Mouse (Mus musculus) myocyte (in vitro differentiated cells): ENCODE results near the gene Nkx2-3. TPM values are rescaled to one million over a fixed set of nuclear protein-coding genes. Genes with fewer than 3 reads are reported as not detected.

ENCODE experiments used
- H3K27me3 ChIP-seq: one replicate; pipeline ENCODE4 v1.6.1; 2011; ENCODE audit not compliant: control insufficient read depth, insufficient read depth, insufficient read length
- H3K36me3 ChIP-seq: one replicate; pipeline ENCODE4 v1.6.1; 2011; ENCODE audit not compliant: control insufficient read depth, insufficient read depth
- H3K4me2 ChIP-seq: one replicate; pipeline ENCODE4 v1.6.1; 2011; ENCODE audit warnings: low read depth, control low read depth
- H3K4me3 ChIP-seq: one replicate; pipeline ENCODE4 v1.5.1; 2011; ENCODE audit warnings: mild to moderate bottlenecking, control low read depth, moderate library complexity
- H3K79me2 ChIP-seq: one replicate; pipeline ENCODE4 v1.6.1; 2011; ENCODE audit not compliant: control insufficient read depth, insufficient read depth
- H3ac ChIP-seq: one replicate; pipeline ENCODE4 v1.6.1; 2011; ENCODE audit not compliant: control insufficient read depth, insufficient read length
- CEBPB ChIP-seq: IDR thresholded peaks from 2 replicates; pipeline ENCODE4 v1.6.1; 2011; ENCODE audit warnings: mild to moderate bottlenecking, moderate library complexity; ENCODE audit not compliant: poor library complexity, insufficient read depth, severe bottlenecking
- E2F4 ChIP-seq: IDR thresholded peaks from one replicate; pipeline ENCODE4 v1.6.1; 2011; ENCODE audit warnings: mild to moderate bottlenecking, control low read depth, moderate library complexity; ENCODE audit not compliant: insufficient read depth
- MAX ChIP-seq: IDR thresholded peaks from one replicate; pipeline ENCODE4 v1.6.1; 2011; ENCODE audit warnings: low read depth, mild to moderate bottlenecking, control low read depth
- MYOD1 ChIP-seq, 3 experiments: IDR thresholded peaks; one replicate each; pipeline ENCODE4 v1.6.1; 2011; ENCODE audit warnings: control low read depth in 2 of 3, low read depth in 2 of 3, mild to moderate bottlenecking in 2 of 3, moderate library complexity in 1 of 3; ENCODE audit not compliant: insufficient read length in 2 of 3, control insufficient read depth in 1 of 3
- MYOG ChIP-seq, 3 experiments: IDR thresholded peaks; one replicate each; pipeline ENCODE4 v1.6.1; 2011; ENCODE audit warnings: control low read depth in 2 of 3, low read depth in 2 of 3, mild to moderate bottlenecking in 2 of 3; ENCODE audit not compliant: insufficient read length in 2 of 3, control insufficient read depth in 1 of 3, insufficient read depth in 1 of 3
- POLR2A ChIP-seq: IDR thresholded peaks from one replicate; pipeline ENCODE4 v1.6.1; 2011; ENCODE audit warnings: low read depth, mild to moderate bottlenecking, control low read depth, moderate library complexity; ENCODE audit not compliant: insufficient read length
- POLR2AphosphoS2 ChIP-seq: IDR thresholded peaks from one replicate; pipeline ENCODE4 v1.6.1; 2011; ENCODE audit warnings: low read depth, control low read depth; ENCODE audit not compliant: insufficient read length
- REST ChIP-seq: IDR thresholded peaks from one replicate; pipeline ENCODE4 v1.6.1; 2011; ENCODE audit warnings: mild to moderate bottlenecking, control low read depth, moderate library complexity; ENCODE audit not compliant: insufficient read depth, insufficient read length
- SRF ChIP-seq: IDR thresholded peaks from one replicate; pipeline ENCODE4 v1.6.1; 2011; ENCODE audit warnings: low read depth; ENCODE audit not compliant: control insufficient read depth, insufficient read length
- TCF12 ChIP-seq: IDR thresholded peaks from one replicate; pipeline ENCODE4 v1.6.1; 2011; ENCODE audit warnings: mild to moderate bottlenecking, control low read depth; ENCODE audit not compliant: poor library complexity, insufficient read depth, severe bottlenecking
- TCF3 ChIP-seq: IDR thresholded peaks from one replicate; pipeline ENCODE4 v1.6.1; 2011; ENCODE audit warnings: low read depth, control low read depth; ENCODE audit not compliant: insufficient read length
- USF1 ChIP-seq: IDR thresholded peaks from one replicate; pipeline ENCODE4 v1.6.1; 2011; ENCODE audit warnings: low read depth, mild to moderate bottlenecking, control low read depth, moderate library complexity
- polyA plus RNA-seq: library from polyadenylated mRNA; unstranded; fragments of >200 nt; fragmentation: generic; extraction: Trizol; gene quantifications from one replicate; pipeline ENCODE4 v1.2.1, GENCODE M21; 2012; ENCODE audit warnings: missing spikeins

The Nkx2-3 gene
- polyA plus RNA-seq, 1 experiment: not detected

DNA sequence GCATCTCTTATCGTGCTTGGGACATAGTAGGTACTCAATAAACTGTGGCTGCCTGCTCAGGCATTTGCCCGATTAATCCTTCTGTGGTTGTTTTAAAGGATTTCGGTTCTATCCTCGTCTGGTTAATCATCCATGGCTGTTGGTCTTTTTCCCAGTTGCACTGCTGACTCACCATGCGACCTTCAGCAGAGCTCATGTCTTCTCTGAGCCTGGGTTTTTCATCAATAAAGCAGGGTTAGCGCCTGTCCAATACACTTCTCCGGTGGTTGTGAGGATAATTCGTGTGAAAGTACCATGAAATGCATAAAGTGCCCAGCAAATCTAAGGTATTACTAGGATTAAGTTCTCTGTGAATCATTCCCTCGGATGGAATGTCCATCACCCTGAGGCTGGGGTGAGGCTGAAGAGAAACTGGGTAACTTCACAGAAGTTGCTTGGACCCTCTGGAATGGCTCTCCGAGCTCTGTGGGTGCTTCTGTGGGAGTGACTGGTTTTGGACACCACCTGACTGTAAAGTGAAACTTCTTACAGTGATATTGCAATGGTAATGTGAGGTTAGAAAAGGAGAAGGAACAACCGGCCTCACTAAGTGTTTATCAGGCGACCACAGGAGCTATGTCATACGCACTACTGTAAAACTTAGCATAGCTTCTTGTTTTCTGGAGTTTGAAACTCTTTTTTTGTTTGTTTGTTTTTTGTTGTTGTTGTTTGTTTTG, 32.9 kb upstream of the Nkx2-3 start:
- no peak overlapping the region for H3ac ChIP-seq
- H3K27me3 ChIP-seq: no peaks in the 10 kb centered on the region
- TF ChIP-seq MYOG (IDR thresholded peaks at IDR 0.05; ENCODE audit: control insufficient read depth in 1 of 3, insufficient read depth in 1 of 3, insufficient read length in 2 of 3, low read depth in 2 of 3): no peak
- no peak for TF ChIP-seq MAX
- no peak for TF ChIP-seq USF1
- TF ChIP-seq MYOD1 (IDR thresholded peaks at IDR 0.05; ENCODE audit: control insufficient read depth in 1 of 3, insufficient read length in 2 of 3, low read depth in 2 of 3): no peak
- no peak for TF ChIP-seq POLR2A
- TF ChIP-seq REST: no peak
- no peak for TF ChIP-seq TCF3
- TF ChIP-seq POLR2AphosphoS2: no peak
- TF ChIP-seq TCF12: no peak
- TF ChIP-seq SRF: no peak
- TF ChIP-seq E2F4: no peak
- TF ChIP-seq CEBPB: no peak

DNA sequence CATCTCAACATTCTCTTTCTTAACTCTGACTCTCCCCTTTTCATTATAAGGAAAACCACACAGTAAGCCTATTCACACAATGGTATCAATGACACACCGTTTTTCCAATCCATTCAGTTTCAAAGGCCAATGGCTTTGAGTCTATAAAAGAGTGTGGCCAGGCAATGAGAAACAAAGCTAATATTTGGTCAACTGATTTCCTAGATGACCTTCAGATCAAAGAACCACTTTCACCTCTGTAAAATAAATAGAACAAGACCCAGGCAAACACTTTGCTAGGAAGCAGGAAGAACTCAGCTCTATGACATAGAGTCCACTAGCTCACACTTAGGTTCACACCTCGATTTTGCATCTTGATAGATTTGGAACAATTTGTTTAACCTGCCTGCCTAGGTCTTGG, 30.9 kb upstream of the Nkx2-3 start:
- TF ChIP-seq MYOG (IDR thresholded peaks at IDR 0.05; ENCODE audit: control insufficient read depth in 1 of 3, insufficient read depth in 1 of 3, insufficient read length in 2 of 3, low read depth in 2 of 3) (no peak), E2F4 (no peak), POLR2A (no peak), POLR2AphosphoS2 (no peak)
- Histone ChIP-seq H3K27me3 (no peaks in the 10 kb centered on the region), H3K4me2 (no peak overlapping the region), H3K4me3 (no peak overlapping the region), H3ac (no peak overlapping the region), H3K36me3 (no peaks in the 10 kb centered on the region), H3K79me2 (no peaks in the 10 kb centered on the region)

More for the DNA sequence above, 32.9 kb upstream of the Nkx2-3 start:
- H3K36me3 ChIP-seq: no peaks in the 10 kb centered on the region
- no peak overlapping the region for H3K4me2 ChIP-seq
- H3K79me2 ChIP-seq: no peaks in the 10 kb centered on the region
- H3K4me3 ChIP-seq: no peak overlapping the region

DNA sequence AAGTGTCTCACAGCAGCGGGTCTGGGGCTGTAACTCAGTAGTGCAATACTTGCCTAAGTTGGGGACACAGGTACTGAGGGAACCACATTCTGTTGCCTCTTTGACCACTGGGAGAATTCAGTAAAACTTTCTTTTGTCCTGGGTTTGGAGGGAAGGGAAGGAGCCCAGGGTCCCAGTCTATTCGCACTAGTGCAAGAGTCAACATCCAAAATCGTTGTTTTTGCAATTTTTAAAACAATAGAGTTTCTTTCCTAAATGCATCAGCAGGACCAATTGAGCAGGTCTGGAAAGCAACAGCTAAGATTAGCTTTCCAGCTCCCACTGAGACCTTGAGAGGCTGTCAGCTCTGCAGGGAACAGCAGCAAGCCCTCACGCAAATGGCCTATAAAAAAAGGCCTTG, 28.9 kb upstream of the Nkx2-3 start:
- Histone ChIP-seq H3ac (no peak overlapping the region), H3K79me2 (no peaks in the 10 kb centered on the region), H3K36me3 (no peaks in the 10 kb centered on the region), H3K4me2 (no peak overlapping the region), H3K4me3 (no peak overlapping the region), H3K27me3 (no peaks in the 10 kb centered on the region)
- TF ChIP-seq USF1 (no peak), TCF3 (no peak), E2F4 (no peak), MAX (no peak), POLR2AphosphoS2 (no peak), MYOD1 (IDR thresholded peaks at IDR 0.05; ENCODE audit: control insufficient read depth in 1 of 3, insufficient read length in 2 of 3, low read depth in 2 of 3) (no peak), CEBPB (no peak), REST (no peak), TCF12 (no peak), SRF (no peak), MYOG (IDR thresholded peaks at IDR 0.05; ENCODE audit: control insufficient read depth in 1 of 3, insufficient read depth in 1 of 3, insufficient read length in 2 of 3, low read depth in 2 of 3) (no peak), POLR2A (no peak)

DNA sequence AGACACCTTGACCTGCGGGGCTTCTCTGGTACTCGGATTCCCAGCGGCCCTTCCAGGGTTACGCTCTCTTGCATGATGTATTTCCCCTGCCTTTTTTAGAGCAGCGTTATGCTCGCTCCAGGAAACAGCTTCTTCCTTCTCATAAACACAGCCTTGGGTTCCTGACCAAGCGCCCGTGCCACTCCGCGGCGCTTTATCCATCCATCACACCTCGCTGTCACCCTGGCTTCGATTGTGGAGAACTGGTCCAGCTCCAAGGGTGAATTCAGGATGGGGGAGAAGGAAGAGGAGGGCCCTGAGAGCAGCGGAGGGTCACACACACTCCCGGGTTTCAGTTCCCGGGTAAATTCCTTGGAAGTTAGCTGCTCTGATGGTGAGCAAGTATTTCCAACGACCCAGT, 28.5 kb upstream of the Nkx2-3 start:
- no peak overlapping the region for H3ac ChIP-seq
- H3K4me3 ChIP-seq: no peak overlapping the region
- H3K79me2 ChIP-seq: no peaks in the 10 kb centered on the region
- H3K36me3 ChIP-seq: no peaks in the 10 kb centered on the region
- no peak overlapping the region for H3K4me2 ChIP-seq
- no peaks in the 10 kb centered on the region for H3K27me3 ChIP-seq
- no peak for TF ChIP-seq POLR2A
- no peak for TF ChIP-seq POLR2AphosphoS2
- TF ChIP-seq REST: no peak
- no peak for TF ChIP-seq TCF3
- no peak for TF ChIP-seq MYOD1 (IDR thresholded peaks at IDR 0.05; ENCODE audit: control insufficient read depth in 1 of 3, insufficient read length in 2 of 3, low read depth in 2 of 3)
- TF ChIP-seq USF1: no peak
- no peak for TF ChIP-seq SRF
- TF ChIP-seq TCF12: no peak
- no peak for TF ChIP-seq E2F4
- TF ChIP-seq CEBPB: no peak
- no peak for TF ChIP-seq MAX
- TF ChIP-seq MYOG (IDR thresholded peaks at IDR 0.05; ENCODE audit: control insufficient read depth in 1 of 3, insufficient read depth in 1 of 3, insufficient read length in 2 of 3, low read depth in 2 of 3): no peak

DNA sequence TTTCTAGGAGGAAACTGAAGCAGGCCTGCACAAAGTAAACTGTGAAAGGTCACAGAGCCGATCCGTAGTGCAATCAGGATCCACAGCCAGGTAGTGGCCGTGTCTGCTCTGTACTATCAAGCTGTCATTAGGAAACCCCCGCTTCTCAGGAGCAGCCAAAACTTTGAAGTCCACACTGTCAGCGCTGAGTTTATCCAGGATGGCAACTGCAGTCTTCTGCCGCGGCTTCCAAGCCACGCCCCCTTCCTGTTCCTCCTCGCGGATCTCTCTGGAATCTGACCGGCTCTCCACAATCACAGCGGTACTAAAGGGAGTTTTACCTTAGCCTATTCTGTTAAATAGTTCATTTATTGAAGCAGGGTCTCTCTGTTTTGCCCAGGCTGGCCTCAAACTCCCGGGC, 27.3 kb upstream of the Nkx2-3 start:
- no peak overlapping the region for H3K4me2 ChIP-seq
- no peak overlapping the region for H3ac ChIP-seq
- no peaks in the 10 kb centered on the region for H3K36me3 ChIP-seq
- H3K79me2 ChIP-seq: no peaks in the 10 kb centered on the region
- H3K4me3 ChIP-seq: no peak overlapping the region
- TF ChIP-seq USF1: no peak
- TF ChIP-seq MAX: no peak
- no peak for TF ChIP-seq TCF12
- no peaks in the 10 kb centered on the region for H3K27me3 ChIP-seq
